Mouse (Mus musculus): ENCODE results near the gene Tppp3. TPM values are rescaled to one million over a fixed set of nuclear protein-coding genes. Genes with fewer than 3 reads are reported as not detected.

The Tppp3 gene
- polyA plus RNA-seq (2012; rRNA removed) = 0.49 and 0.60 TPM in 2 replicates
- polyA plus RNA-seq (2014; fragmentation: Nextera tagmentation; extraction: Ambion mirVana) = 0.49 and 0.63 TPM in 2 replicates

GRCm38 (mm10) chr8:105471314-105472015, at the start of gene Tppp3:
Gene Tppp3 (minus strand): TSS chr8:105471526.
- Histone ChIP-seq H3K4me1 (replicated peaks; ENCODE audit: control insufficient read depth in 2 of 2, insufficient read depth in 2 of 2, low read length in 1 of 2) (peaks cover 16 to 23% of the 10 kb centered on the region in 2 experiments), H3K4me2 (ENCODE audit: low read depth) (peak within 1 kb of the TSS; percentile 45), H3K9ac (replicated peaks) (no peak within 1 kb of the TSS), H3K27me3 (ENCODE audit: control insufficient read depth, insufficient read depth, low read length) (peaks cover 49% of the 10 kb centered on the region), H3K36me3 (replicated peaks; ENCODE audit: control insufficient read depth, insufficient read depth, low read depth) (no peaks in the 10 kb centered on the region), H3K27ac (no peak within 1 kb of the TSS), H3K4me3 (ENCODE audit: insufficient read depth in 1 of 2, low read depth in 2 of 2, low read length in 2 of 2) (no peak within 1 kb of the TSS), H3K9me3 (ENCODE audit: control insufficient read depth, low read length) (no peaks in the 10 kb centered on the region)
- TF ChIP-seq CTCF (IDR thresholded peaks at IDR 0.05; ENCODE audit: low read depth) (peak; percentile 64), EP300 (IDR thresholded peaks at IDR 0.05; ENCODE audit: low read depth) (no peak)
- ATAC-seq (ENCODE audit: insufficient read depth) = peak; percentile 83
- WGBS (ENCODE audit: insufficient replicate concordance) = 4% methylated on average over 25 of the region's 25 CpGs
- DNase-seq (ENCODE audit: low read depth in 3 of 3, low spot score in 3 of 3) = peak; percentile 69 to 80 (median 70)

- Histone ChIP-seq H3K27me3 (ENCODE audit: control insufficient read depth, insufficient read depth, low read length) (peaks cover 34% of the 10 kb centered on the region), H3K4me2 (ENCODE audit: low read depth) (0 out of 2 replicates have a peak overlapping the region, but pooled peaks have one; percentile 2), H3K4me3 (ENCODE audit: insufficient read depth in 1 of 2, low read depth in 2 of 2, low read length in 2 of 2) (no peak overlapping the region), H3K9me3 (ENCODE audit: control insufficient read depth, low read length) (no peaks in the 10 kb centered on the region), H3K4me1 (replicated peaks; ENCODE audit: control insufficient read depth in 2 of 2, insufficient read depth in 2 of 2, low read length in 1 of 2) (peaks cover 10 to 23% of the 10 kb centered on the region in 2 experiments), H3K36me3 (replicated peaks; ENCODE audit: control insufficient read depth, insufficient read depth, low read depth) (0 out of 2 replicates have a peak, but pooled peaks cover 3% of the 10 kb centered on the region), H3K27ac (no peak overlapping the region), H3K9ac (replicated peaks) (no peak overlapping the region)
- 0 out of 2 replicates have a peak, but pooled peaks have one; percentile 6 for ATAC-seq (ENCODE audit: insufficient read depth)
- TF ChIP-seq EP300 (IDR thresholded peaks at IDR 0.05; ENCODE audit: low read depth) (no peak), CTCF (IDR thresholded peaks at IDR 0.05; ENCODE audit: low read depth) (no peak)
- no peak for DNase-seq (ENCODE audit: low read depth in 3 of 3, low spot score in 3 of 3)
- WGBS (ENCODE audit: insufficient replicate concordance) = 11% methylated on average over 3 of the region's 3 CpGs
Measured at GRCm38 (mm10) chr8:105521061-105521460, 49.7 kb upstream of the Tppp3 start.

- Histone ChIP-seq H3K27ac (no peak overlapping the region), H3K4me2 (ENCODE audit: low read depth) (no peak overlapping the region), H3K9me3 (ENCODE audit: control insufficient read depth, low read length) (no peaks in the 10 kb centered on the region), H3K4me1 (replicated peaks; ENCODE audit: control insufficient read depth in 2 of 2, insufficient read depth in 2 of 2, low read length in 1 of 2) (peaks cover 10 to 23% of the 10 kb centered on the region in 2 experiments), H3K36me3 (replicated peaks; ENCODE audit: control insufficient read depth, insufficient read depth, low read depth) (0 out of 2 replicates have a peak, but pooled peaks cover 3% of the 10 kb centered on the region), H3K9ac (replicated peaks) (no peak overlapping the region), H3K4me3 (ENCODE audit: insufficient read depth in 1 of 2, low read depth in 2 of 2, low read length in 2 of 2) (no peak overlapping the region), H3K27me3 (ENCODE audit: control insufficient read depth, insufficient read depth, low read length) (peaks cover 35% of the 10 kb centered on the region)
- 57% methylated on average over 5 of the region's 5 CpGs for WGBS (ENCODE audit: insufficient replicate concordance)
- DNase-seq (ENCODE audit: low read depth in 3 of 3, low spot score in 3 of 3) (no peak), ATAC-seq (ENCODE audit: insufficient read depth) (no peak)
- no peak for TF ChIP-seq EP300 (IDR thresholded peaks at IDR 0.05; ENCODE audit: low read depth)
- no peak for TF ChIP-seq CTCF (IDR thresholded peaks at IDR 0.05; ENCODE audit: low read depth)
Measured at GRCm38 (mm10) chr8:105520521-105520920, 49.2 kb upstream of the Tppp3 start.

GRCm38 (mm10) chr8:105519591-105519990, 48.3 kb upstream of the Tppp3 start:
- Histone ChIP-seq H3K4me1 (replicated peaks; ENCODE audit: control insufficient read depth in 2 of 2, insufficient read depth in 2 of 2, low read length in 1 of 2) (peaks cover 10 to 23% of the 10 kb centered on the region in 2 experiments), H3K36me3 (replicated peaks; ENCODE audit: control insufficient read depth, insufficient read depth, low read depth) (no peaks in the 10 kb centered on the region), H3K9me3 (ENCODE audit: control insufficient read depth, low read length) (no peaks in the 10 kb centered on the region), H3K9ac (replicated peaks) (no peak overlapping the region), H3K4me2 (ENCODE audit: low read depth) (peak overlapping the region; percentile 67), H3K27ac (no peak overlapping the region), H3K27me3 (ENCODE audit: control insufficient read depth, insufficient read depth, low read length) (peaks cover 35% of the 10 kb centered on the region), H3K4me3 (ENCODE audit: insufficient read depth in 1 of 2, low read depth in 2 of 2, low read length in 2 of 2) (peak overlapping the region; percentile 2 to 52; a peak in 1 of 4 replicates)
- TF ChIP-seq EP300 (IDR thresholded peaks at IDR 0.05; ENCODE audit: low read depth) (no peak), CTCF (IDR thresholded peaks at IDR 0.05; ENCODE audit: low read depth) (no peak)
- WGBS (ENCODE audit: insufficient replicate concordance) = 11% methylated on average over 2 of the region's 2 CpGs
- no peak for DNase-seq (ENCODE audit: low read depth in 3 of 3, low spot score in 3 of 3)
- ATAC-seq (ENCODE audit: insufficient read depth) = no peak

Measured in liver, embryonic 14.5 days (tissue).